Mouse (Mus musculus) adrenal gland (tissue): ENCODE data around the gene Pax2.

ENCODE experiments used
- intact Hi-C: fragments of 180-260 bp; cut with DNase I; formaldehyde crosslinking; loops from one replicate; pipeline ENCODE4 v1.15.1; 2025
- long read RNA-seq, 2 experiments: library from polyadenylated mRNA; unstranded; transcript quantifications; one replicate each; pipeline ENCODE4 v2.0.0; 2020; ENCODE audit warnings: borderline replicate concordance in 1 of 2; ENCODE audit not compliant: insufficient replicate concordance in 1 of 2

Pax2 gene
- long read RNA-seq, experiment 1: 0 reads
- long read RNA-seq, experiment 2: 0 reads

DNA sequence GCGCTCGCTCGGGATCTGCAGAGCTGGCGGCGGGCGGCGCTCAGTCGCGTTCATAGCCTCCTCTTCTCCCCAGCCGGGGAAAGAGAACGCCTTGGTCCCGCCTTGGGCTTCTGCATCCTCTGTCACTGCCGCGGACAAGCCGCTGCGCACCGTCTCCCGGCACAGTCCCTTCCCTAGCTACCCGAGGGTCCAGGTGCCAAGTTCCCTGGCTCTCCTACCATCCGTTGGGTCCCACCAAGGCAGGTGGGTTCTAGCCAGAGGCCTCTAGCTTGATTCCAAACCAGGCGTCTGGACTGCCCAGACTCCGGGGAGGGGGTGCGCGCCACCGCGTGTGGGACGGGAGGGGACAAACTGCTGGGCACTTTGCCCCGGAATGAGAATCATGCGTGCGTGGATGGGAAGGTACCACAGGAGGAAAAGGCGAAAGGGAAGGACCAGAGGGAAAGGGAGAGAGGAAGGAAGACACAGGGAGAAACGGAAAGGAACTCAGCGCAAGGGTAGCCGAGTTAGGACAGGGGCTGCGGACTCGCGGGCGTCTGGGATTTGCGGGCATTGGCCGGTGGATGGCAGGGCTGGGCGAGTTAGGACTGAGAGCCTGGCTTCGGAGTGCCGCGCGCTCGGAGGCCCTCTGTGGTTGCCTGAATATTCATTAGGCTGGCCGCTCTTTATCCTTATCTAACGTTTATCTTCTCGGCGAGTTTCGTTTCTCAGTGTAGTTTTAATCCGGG lies at the start of gene Pax2:
Gene Pax2, plus strand, starts transcription at position 353 of the 728 bp plus-strand sequence.
- intact Hi-C loops: loop anchor here (10.0 kb wide), 2 partner anchors 139 to 479 kb away; partner anchors contain the start of gene Lbx1

DNA sequence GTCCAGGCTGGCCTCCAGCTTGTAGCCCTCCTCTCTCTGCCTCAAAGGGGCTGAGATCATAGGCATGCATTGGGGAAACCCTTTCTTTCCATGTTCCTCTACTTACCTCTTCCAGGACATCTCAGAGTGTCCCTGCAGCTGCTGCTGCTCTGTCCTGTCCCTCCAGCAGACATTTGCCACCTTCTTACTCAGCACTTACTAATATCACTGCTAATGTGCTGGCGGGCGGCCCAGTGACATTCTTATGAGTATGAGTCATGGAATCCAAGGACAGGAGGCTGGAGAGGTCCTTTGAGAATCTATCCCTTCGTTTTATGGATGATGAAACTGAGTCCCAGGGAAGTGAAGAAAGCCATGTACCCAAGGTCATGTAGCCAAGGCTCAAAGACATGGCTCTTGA lies 47.0 kb upstream of the Pax2 start:
- intact Hi-C loops: no loop called here

DNA sequence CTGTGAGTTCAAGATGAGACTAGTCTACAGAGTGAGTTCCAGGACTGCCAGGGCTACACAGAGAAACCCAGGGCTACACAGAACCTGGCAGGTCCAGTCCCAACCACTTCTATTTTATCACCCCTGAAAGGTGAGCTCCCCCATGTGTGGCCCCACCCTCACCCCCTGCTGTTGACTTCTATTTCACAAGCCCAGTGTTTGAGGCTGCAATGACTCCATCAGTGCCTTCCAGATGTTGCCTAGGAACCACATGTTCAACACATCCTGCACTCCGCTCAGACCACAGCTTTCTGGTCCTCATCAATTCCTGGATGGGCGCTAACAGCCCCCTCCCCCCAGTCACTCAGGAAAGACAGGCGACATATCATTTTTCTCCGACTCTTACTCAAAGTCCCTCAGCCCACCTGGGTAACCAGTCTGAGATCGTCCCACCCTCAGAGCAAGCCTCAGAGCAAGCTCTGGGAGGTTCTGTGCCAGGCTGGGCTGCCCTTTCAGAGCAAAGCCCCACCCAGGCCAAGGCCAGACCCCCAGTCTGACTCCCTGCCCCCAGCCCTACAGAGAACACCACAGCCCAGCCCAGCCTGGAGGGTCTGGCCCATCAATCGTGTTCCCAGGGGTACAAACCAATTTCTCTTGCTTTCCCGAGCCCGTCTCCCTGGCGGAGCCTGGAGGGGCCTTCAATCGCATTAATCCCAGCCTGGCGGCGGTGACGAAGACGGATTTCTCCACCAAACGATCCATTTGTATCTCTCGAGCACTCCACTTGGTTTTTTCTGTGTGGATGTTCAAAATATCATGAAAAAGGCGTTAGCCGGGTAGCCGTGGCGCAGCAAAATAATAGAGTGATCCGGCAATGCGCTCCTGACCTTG lies 38.9 kb upstream of the Pax2 start:
- intact Hi-C loops: no loop called here

DNA sequence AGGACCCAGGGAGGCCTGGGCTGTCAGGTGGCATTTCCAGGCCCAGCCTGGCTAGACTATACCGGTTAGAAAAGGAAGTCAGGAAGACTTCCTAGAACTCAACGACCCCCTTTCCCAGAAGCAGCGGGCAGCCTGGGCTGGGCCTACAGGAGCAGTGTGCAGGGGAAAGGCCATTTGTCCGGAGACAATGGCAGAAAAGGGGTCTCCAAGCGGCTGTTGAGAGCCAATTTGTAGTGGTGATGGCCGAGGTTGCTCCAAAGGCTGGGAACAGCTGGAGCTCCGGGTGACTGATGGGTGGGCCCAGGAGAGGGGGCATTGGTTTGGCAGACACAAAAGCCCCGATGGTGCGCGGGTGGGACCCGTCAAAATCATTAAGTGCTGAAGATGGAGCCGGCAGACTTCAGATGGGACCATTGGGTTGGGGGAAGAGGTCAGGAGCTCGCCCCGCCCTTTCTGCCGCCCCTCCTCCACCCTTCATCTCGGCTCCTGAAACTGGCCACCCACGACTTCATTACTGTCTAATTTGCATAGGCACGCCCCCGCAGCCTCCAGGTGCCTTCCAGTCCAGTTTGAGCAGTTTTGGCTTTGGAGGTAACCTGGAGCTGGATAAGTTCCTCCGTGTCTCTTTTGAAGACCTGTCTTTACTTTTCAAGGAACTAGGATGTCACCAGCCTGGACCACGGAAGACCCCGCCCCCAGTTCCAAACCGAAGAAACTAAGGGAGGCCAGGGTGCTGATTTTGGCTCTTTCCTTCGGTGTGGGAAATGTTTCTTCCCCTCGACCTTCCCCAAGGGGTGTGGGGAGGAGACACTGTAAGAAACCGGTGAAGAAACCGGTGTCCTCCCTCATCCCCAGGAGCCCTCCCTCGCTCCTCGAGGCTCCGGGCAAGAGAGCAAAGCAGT lies 36.3 kb upstream of the Pax2 start:
- intact Hi-C loops: no loop called here

DNA sequence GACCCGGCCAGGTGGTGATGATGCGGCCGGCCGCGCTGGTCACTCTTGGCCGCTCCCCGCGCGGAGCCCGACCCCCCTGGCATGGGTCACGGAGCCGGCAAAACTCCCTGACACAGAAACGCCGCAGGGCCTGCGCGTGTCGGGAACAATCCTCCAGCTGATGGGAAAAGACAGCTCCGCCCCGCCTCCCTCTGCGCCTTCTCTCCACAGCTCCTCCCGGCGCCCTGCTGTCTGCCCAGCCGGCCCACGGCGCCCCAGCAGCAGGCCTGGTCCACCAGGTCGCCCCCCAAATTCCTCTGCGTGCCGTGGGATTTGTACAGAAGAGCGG lies 35.7 kb upstream of the Pax2 start:
- intact Hi-C loops: no loop called here

DNA sequence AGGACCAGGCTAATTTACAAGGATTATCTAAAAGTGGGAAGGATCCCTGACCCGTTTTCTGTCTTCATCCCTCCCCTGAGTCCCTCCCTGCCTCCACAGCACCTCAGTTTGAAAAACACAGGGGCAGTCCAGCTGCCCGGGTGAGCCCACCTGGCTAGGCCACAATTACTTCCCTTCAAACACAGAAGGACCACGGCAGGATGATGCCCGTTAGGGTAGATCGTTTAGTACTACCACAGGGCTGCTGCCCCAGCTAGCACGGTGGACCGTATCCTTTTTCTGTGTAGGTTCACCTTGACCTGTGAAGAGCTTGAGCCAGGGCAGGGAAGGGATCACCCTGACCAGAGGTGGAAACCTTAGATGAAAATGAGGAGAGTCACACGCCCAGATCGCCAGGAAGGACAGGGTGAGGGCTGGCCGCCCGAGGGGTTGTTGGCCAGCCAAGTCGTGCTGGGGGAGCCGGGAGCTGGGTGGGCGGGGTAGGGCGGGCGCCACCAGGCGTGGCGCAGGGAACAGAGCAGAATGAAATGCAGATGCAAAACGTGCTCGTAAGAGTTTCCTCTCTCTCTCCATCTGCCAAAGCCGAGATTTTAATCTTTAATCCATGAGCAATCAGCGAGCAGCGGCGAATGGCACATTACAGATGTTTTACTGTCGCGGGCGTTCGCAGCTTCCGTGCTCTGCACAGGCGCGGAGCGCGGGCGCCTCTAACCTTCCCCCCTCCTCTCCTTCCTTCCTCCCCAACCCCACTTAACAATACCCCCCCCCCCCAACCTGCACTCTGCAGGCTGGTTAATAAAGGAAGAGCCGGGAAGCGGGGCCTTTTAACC lies 32.0 kb upstream of the Pax2 start:
- intact Hi-C loops: no loop called here

DNA sequence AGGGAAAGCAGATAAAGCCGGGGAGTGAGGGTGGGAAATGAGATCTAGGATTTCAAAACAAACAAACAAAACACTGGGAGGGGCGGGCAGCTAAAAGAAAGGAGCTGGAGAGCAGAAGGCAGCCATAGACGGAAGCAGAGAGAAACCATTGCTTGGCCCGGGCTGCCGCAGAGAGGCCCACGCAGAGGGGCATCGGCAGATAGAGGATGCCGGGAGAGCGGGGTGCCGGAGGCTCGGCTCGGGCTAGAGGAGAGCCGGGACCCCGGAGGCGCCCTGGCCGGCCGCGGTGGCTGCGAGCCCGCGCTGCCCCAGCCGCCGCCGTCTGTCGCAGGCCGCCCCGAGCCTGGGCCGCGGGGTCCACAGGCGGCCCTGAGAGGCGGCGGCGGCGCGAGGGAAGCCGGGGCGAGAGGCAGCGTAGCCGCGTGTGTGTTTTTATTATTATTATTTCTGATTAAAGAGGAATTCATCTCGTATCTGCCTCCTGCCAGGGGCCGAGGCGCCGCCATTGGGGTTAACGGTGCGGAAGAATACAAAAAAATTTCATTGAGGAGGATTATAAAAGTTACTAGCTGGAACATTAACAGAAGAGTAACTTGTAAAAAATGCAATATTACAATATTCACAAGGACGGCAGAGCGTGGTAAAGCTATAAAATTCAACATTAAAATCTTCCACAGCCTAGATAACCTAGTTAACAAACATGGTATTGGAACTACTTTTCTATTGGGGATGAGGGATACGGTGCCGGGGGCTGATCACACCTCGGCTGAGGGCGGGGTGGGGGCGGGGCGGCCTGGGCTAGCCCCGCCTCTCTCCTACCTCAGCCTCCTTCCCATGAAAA lies 29.7 kb upstream of the Pax2 start:
- intact Hi-C loops: loop anchor here (5.0 kb wide), 1 partner anchor 39 kb away; no protein-coding TSS in a partner anchor

DNA sequence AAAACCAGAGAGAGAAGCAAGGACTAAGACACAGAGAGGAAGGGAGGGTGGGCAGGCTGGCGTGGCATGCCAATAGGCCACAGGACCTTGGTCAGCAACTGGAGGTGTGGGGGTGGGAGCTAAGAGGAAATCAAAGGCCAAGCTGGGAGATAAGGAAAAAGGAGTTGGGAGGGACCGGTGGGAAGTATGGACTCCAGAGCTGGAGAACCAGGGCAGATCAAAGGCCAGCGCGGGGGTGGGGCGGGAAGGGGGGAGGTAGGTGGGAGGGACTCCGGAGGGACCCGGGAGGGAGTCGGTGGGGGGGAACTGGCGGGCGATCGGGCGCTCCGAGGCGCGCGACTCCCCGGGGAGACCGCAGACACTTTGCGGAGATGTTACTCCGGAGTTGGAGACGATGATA lies 21.7 kb upstream of the Pax2 start:
- intact Hi-C loops: no loop called here

DNA sequence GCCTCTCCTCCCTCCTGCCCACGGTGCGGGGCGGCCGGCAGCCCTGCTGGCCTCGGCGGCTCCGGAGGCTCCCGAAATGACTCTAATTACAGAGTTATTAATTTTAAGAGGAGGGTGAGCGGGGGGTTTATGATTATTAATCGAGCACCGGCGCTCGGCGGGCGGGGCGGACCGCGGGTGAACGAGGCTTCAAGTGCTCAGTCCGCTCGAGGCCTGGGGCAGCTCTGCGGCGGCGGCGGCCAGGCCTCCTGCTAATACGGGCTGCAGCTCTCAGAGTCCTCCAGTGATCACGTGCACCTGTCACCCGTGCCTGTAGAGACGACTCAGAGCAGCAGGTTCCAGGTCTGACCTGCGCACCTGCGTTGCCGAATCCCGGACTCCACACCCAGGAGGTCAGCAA lies 21.2 kb upstream of the Pax2 start:
- intact Hi-C loops: no loop called here

DNA sequence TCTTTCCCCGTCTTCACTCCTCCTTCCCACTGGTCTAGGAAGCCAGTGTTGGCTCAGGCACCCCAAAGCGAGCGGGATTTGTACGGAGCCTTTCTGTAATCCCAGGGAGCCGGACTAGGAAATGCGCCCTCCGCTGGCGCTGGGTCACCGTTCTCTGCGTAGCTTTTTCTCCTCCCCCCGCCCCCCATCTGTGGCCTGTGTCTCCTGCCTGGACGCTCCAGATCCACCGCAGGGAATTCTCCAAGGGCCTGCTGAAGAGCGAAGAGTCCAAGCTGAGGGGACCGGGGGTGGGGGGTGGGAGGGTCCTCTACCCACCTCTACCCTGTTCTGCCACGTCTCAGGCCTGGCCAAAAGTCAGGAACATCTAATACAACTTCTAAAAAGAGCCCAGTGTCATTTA lies 15.5 kb upstream of the Pax2 start:
- intact Hi-C loops: loop anchor here (10.0 kb wide), 1 partner anchor 1135 kb away; no protein-coding TSS in a partner anchor

DNA sequence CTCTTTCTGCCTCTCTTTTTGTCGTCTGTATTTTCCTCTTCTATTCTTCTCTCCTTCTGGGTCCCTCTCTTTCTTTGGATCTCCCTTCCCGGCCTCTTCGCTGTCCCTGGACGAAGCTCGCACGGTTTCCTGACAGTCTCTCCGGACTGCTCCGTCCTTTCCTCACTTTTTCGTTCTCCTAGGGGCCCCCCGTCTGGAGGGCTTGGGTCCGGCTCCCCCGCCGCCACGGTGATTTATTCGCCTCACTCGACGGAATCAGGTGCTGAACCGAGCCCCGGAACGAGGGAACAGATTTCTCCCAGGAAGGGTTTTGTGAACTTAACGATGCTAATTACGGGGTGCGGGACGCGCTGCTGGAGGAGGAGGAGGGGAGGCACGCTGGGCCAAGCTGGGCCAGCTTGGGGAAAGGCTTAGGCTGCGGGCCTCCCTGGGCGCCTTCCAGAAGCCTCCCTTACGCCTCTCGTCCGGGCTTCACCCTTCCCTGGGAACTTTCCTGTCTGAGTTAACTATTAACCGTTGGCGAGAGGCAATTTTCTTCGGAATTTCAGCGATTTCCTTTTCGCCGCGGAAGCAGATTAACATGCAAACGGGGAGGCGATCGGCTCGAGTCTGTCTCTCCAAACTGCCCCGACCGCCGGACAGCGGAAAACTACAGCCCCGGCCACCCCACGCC lies 14.6 kb upstream of the Pax2 start:
- intact Hi-C loops: loop anchor here (10.0 kb wide), 1 partner anchor 1136 kb away; no protein-coding TSS in a partner anchor

DNA sequence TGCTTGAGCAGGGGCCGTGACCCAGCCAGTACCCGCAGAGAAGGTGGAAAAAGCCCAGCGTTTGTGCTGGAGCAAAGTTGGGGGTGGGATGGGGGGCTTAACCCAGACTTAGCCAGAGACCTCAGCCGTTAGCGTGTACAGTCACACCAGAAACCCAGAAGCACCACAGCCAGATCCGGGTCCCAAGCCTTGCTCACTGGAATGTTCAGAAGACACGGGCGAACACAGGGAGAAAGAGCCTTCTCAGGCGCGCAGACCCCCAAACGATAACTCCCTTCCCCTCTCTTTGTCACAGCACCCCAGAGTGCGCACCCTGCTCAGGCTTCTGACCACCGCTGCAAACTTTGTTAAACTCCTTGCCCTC lies 14.1 kb upstream of the Pax2 start:
- intact Hi-C loops: loop anchor here (10.0 kb wide), 1 partner anchor 1137 kb away; no protein-coding TSS in a partner anchor

DNA sequence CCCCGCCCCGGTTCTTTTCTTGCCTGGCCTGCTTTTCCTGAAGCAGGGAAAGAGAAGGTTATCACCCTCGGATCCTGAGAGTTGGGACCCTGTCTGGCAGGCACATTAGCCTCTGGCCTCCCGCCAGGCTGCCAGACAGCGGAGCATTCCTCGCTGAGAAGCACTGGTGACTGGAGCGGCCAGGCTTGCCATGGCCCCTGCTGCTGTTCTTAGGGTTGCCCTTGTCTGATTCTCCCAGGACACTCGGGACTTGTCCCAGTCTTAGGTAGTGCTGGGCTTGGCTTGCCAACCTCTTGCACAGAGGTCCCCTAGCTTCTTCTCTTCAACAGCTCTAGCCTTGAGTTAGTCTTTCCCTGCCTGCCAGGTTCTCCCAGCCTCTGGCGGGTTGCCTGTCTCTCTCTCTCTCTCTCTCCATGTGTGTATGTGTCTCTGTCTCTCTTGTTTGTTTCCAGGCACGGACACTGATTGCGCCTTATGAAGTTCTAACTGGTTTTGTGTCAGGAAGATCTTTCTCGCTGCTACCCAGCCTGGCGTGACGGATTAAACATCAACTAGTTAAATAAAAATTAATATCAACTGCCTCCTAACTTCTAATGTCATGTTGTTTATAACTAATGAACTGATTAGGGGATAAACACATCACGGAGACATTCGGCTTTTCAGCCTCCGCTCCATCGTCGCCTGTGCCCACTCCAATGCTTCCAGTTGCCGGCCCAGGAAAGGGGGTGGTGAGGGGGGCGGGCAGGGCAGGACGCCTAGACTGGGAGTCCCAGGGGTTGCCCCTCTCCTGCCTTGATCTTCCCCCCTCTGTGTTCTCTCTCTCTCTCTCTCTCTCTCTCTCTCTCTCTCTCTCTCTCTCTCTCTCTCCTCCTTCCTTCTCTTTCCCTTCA lies 13.5 kb upstream of the Pax2 start:
- intact Hi-C loops: loop anchor here (10.0 kb wide), 1 partner anchor 1138 kb away; no protein-coding TSS in a partner anchor

DNA sequence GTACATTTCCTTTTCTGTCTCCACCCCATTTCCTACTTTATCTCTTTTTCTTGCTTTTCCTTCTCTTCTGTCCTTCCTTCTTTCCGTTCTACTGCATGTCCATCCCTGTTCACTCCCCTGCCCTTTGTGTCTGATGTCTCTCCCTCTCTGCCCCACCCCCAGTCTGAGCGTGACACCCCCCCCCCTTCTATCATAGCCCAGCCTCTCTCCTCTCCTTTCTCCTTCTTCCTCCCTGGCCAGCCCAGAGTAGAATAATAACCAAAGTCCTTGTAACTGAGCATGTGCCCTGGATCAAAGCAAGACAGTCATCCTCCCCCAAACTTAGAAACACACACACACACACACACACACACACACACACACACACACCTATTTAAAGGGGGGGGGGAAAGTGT lies 12.8 kb upstream of the Pax2 start:
- intact Hi-C loops: loop anchor here (10.0 kb wide), 1 partner anchor 1138 kb away; no protein-coding TSS in a partner anchor

DNA sequence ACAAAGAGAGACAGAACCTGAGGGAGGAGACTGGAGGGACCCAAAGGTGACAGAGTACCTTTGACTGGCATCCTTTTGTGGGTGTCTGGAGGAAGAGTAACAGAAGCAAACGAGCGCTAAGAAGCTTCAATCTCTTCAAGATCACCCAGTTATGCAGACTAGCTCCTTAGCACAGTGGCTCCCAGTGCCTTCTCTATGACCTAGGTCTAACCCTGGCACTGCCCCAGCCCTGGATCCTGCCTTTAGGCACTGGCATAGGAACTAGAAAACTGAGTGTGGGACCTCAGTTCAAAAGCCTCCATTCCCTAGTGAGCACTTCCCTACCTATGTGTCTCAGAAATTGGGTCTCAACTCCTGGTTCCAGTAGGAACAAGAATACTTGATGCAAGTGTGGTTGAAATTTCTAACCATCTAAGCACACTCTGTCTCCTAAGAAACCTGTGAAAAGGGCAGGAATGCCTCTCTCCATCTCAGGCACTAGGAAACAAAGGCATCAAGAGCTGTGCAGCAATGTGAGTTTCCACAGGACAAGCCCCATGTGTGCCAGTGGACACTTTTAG lies 11.8 kb upstream of the Pax2 start:
- intact Hi-C loops: loop anchor here (10.0 kb wide), 1 partner anchor 1139 kb away; no protein-coding TSS in a partner anchor

DNA sequence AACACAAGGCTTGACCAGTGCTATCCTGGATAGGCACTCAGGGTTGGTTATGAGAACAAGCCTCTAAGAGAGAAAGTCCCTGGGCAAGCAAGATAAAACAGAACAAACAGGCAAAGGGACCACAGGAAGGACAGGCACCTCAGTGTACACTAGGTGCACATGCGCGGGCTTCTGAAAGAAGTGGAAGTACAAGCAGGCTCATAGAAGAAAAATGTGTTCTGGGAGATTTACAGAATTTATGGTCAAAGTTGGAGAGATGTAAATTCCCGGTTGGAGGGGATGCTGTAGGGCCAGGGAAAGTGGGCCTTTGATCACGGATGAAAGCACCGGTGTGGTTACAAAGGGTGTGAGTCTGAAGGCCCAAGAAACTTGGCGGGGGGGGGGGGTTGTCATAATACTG lies 10.1 kb upstream of the Pax2 start:
- intact Hi-C loops: loop anchor here (5.0 to 10.0 kb wide), 2 partner anchors 63 to 1141 kb away; no protein-coding TSS in a partner anchor

DNA sequence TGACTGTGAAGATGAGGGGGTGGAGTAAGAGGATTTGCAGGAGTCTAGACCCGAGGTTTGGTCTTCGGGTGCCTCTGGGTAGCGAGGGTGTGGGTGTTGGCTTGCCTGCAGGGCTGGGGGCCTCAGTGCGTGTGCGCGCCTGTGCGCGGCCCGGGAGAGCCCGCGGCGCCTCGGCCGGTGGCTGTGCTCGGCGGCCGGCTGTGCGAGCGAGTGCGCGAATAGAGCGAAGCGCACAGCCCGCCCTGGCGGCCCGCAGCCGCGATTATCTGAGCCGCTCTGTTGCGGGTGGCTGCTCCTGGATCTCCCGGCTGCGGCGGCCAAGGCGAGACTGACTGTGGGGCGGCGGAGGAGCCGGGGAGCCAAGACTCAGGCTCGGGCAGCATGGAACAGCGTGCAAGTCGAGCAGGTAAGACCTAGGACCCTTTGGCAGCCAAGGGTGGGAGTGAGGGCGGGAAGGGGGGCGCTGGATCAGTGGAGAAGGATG lies 9.3 kb upstream of the Pax2 start:
- intact Hi-C loops: loop anchor here (5.0 to 10.0 kb wide), 2 partner anchors 64 to 1142 kb away; no protein-coding TSS in a partner anchor
